Mouse (Mus musculus): ENCODE results near the gene Trp53inp2. TPM values are rescaled to one million over a fixed set of nuclear protein-coding genes. Genes with fewer than 3 reads are reported as not detected.

Trp53inp2 gene
- polyA plus RNA-seq, 1 experiment from 2014 or later, result 29.5 TPM

GRCm38 (mm10) chr2:155436445-155436844 lies 55.6 kb downstream of the Trp53inp2 start:
- H3K9ac ChIP-seq (replicated peaks), result no peak overlapping the region
- H3K27me3 ChIP-seq (ENCODE audit: insufficient read depth, low read length), result no peaks in the 10 kb centered on the region
- ATAC-seq (no peak), DNase-seq (no peak)
- H3K4me2 ChIP-seq (ENCODE audit: low read depth, low read length), result no peak overlapping the region
- H3K4me1 ChIP-seq (ENCODE audit: insufficient read depth), result no peaks in the 10 kb centered on the region
- TF ChIP-seq EP300 (IDR thresholded peaks at IDR 0.05; ENCODE audit: low read depth) (no peak), CTCF (IDR thresholded peaks at IDR 0.05; ENCODE audit: low read depth) (peak; percentile 61)
- H3K36me3 ChIP-seq (replicated peaks; ENCODE audit: insufficient read depth, low read length), result peaks cover 37% of the 10 kb centered on the region
- H3K9me3 ChIP-seq (ENCODE audit: low read length), result no peaks in the 10 kb centered on the region
- H3K4me3 ChIP-seq (ENCODE audit: low read depth, low read length), result no peak overlapping the region
- H3K27ac ChIP-seq (ENCODE audit: low read depth), result no peak overlapping the region

MicroRNAs encoded within 50 kb of the gene (microRNA counts, 519-probe panel; counts per million panel counts)
- not detected for microRNA mmu-miR-695

Small RNA genes within 50 kb of the gene (microRNA-seq; reads per million reads assigned to microRNA genes)
- gene Mir695, result not detected

Other genes starting within 250 kb of the Trp53inp2 start
- 10.6 and 12.7 TPM in 2 replicates for gene Itch, start 247.6 kb upstream of the Trp53inp2 start, polyA plus RNA-seq (2015; fragmentation: Nextera tagmentation; extraction: Ambion mirVana)
- 129 and 139 TPM in 2 replicates for gene Dynlrb1, start 144.5 kb upstream of the Trp53inp2 start, polyA plus RNA-seq (2015; fragmentation: Nextera tagmentation; extraction: Ambion mirVana)
- 68.0 and 83.2 TPM in 2 replicates for gene Map1lc3a, start 104.8 kb upstream of the Trp53inp2 start, polyA plus RNA-seq (2015; fragmentation: Nextera tagmentation; extraction: Ambion mirVana)
- gene Pigu, start 23.6 kb upstream of the Trp53inp2 start, polyA plus RNA-seq (2015; fragmentation: Nextera tagmentation; extraction: Ambion mirVana), result 15.3 and 15.9 TPM in 2 replicates
- gene Ncoa6, start 92.8 kb downstream of the Trp53inp2 start, polyA plus RNA-seq (2015; fragmentation: Nextera tagmentation; extraction: Ambion mirVana), result 6.3 and 6.4 TPM in 2 replicates
- 7.5 and 8.2 TPM in 2 replicates for gene Acss2, start 136.9 kb downstream of the Trp53inp2 start, polyA plus RNA-seq (2015; fragmentation: Nextera tagmentation; extraction: Ambion mirVana)
- 0.22 and 0.25 TPM in 2 replicates for gene Ggt7, start 137.2 kb downstream of the Trp53inp2 start, polyA plus RNA-seq (2015; fragmentation: Nextera tagmentation; extraction: Ambion mirVana)
- 48.9 and 49.3 TPM in 2 replicates for gene Gss, start 211.8 kb downstream of the Trp53inp2 start, polyA plus RNA-seq (2015; fragmentation: Nextera tagmentation; extraction: Ambion mirVana)
- 0.15 and 0.38 TPM in 2 replicates for gene Myh7b, start 230.2 kb downstream of the Trp53inp2 start, polyA plus RNA-seq (2015; fragmentation: Nextera tagmentation; extraction: Ambion mirVana)